Mouse (Mus musculus): ENCODE results near the gene AC109138.7. TPM values are rescaled to one million over a fixed set of nuclear protein-coding genes. Genes with fewer than 3 reads are reported as not detected.

The AC109138.7 gene
- polyA plus RNA-seq, 1 experiment, result not detected

- WGBS, result 60% methylated on average over 9 of the region's 9 CpGs
- Histone ChIP-seq H3K4me1 (ENCODE audit: control insufficient read depth, insufficient read depth, insufficient read length) (peaks cover 50% of the 10 kb centered on the region), H3K27ac (ENCODE audit: insufficient read depth, low read length) (peak overlapping the region; percentile 86), H3K27me3 (ENCODE audit: control insufficient read depth, insufficient read depth, low read length) (no peaks in the 10 kb centered on the region), H3K4me3 (ENCODE audit: extremely low read depth, insufficient read depth, insufficient read length) (no peak overlapping the region), H3K36me3 (ENCODE audit: control insufficient read depth, insufficient read depth, low read length) (no peaks in the 10 kb centered on the region)
- DNase-seq (ENCODE audit: low read depth in 1 of 2, low spot score in 2 of 2), result no peak
- TF ChIP-seq POLR2A (IDR thresholded peaks at IDR 0.05; ENCODE audit: low read depth, low read length) (no peak), CTCF (IDR thresholded peaks at IDR 0.05; ENCODE audit: extremely low read depth, insufficient read depth, insufficient read length, insufficient replicate concordance) (no peak)
These were observed 15.4 kb downstream of the AC109138.7 start for GRCm38 (mm10) chr19:4229451-4230076.

- no peak for DNase-seq (ENCODE audit: low read depth in 1 of 2, low spot score in 2 of 2)
- no peaks in the 10 kb centered on the region for H3K36me3 ChIP-seq (ENCODE audit: control insufficient read depth, insufficient read depth, low read length)
- no peaks in the 10 kb centered on the region for H3K27me3 ChIP-seq (ENCODE audit: control insufficient read depth, insufficient read depth, low read length)
- 46% methylated on average over 8 of the region's 8 CpGs for WGBS
- peaks cover 50% of the 10 kb centered on the region for H3K4me1 ChIP-seq (ENCODE audit: control insufficient read depth, insufficient read depth, insufficient read length)
- H3K4me3 ChIP-seq (ENCODE audit: extremely low read depth, insufficient read depth, insufficient read length), result peak overlapping the region; percentile 21; the same call in 1 of the 2 replicates
- H3K27ac ChIP-seq (ENCODE audit: insufficient read depth, low read length), result peak overlapping the region; percentile 86
- TF ChIP-seq CTCF (IDR thresholded peaks at IDR 0.05; ENCODE audit: extremely low read depth, insufficient read depth, insufficient read length, insufficient replicate concordance) (no peak), POLR2A (IDR thresholded peaks at IDR 0.05; ENCODE audit: low read depth, low read length) (no peak)
These were observed 16.3 kb downstream of the AC109138.7 start for GRCm38 (mm10) chr19:4230415-4230814.

- Histone ChIP-seq H3K27ac (ENCODE audit: insufficient read depth, low read length) (peak within 1 kb of the TSS; percentile 99), H3K4me3 (ENCODE audit: extremely low read depth, insufficient read depth, insufficient read length) (peak within 1 kb of the TSS; percentile 73), H3K36me3 (ENCODE audit: control insufficient read depth, insufficient read depth, low read length) (no peaks in the 10 kb centered on the region), H3K4me1 (ENCODE audit: control insufficient read depth, insufficient read depth, insufficient read length) (peaks cover 50% of the 10 kb centered on the region), H3K27me3 (ENCODE audit: control insufficient read depth, insufficient read depth, low read length) (no peaks in the 10 kb centered on the region)
- no peak for TF ChIP-seq CTCF (IDR thresholded peaks at IDR 0.05; ENCODE audit: extremely low read depth, insufficient read depth, insufficient read length, insufficient replicate concordance)
- peak; percentile 83 for TF ChIP-seq POLR2A (IDR thresholded peaks at IDR 0.05; ENCODE audit: low read depth, low read length)
- peak; percentile 95 to 98 for DNase-seq (ENCODE audit: low read depth in 1 of 2, low spot score in 2 of 2)
- WGBS, result 5% methylated on average over 26 of the region's 26 CpGs
These were observed 17.4 kb downstream of the AC109138.7 start, which contains the start of gene Pold4 for GRCm38 (mm10) chr19:4231253-4232185. Gene Pold4, plus strand, starts transcription at chr19:4231899.

- Histone ChIP-seq H3K36me3 (ENCODE audit: control insufficient read depth, insufficient read depth, low read length) (no peaks in the 10 kb centered on the region), H3K27ac (ENCODE audit: insufficient read depth, low read length) (peak overlapping the region; percentile 99), H3K27me3 (ENCODE audit: control insufficient read depth, insufficient read depth, low read length) (no peaks in the 10 kb centered on the region), H3K4me1 (ENCODE audit: control insufficient read depth, insufficient read depth, insufficient read length) (peaks cover 45% of the 10 kb centered on the region), H3K4me3 (ENCODE audit: extremely low read depth, insufficient read depth, insufficient read length) (peak overlapping the region; percentile 73)
- WGBS, result 4% methylated on average over 2 of the region's 2 CpGs
- DNase-seq (ENCODE audit: low read depth in 1 of 2, low spot score in 2 of 2), result peak; percentile 45 to 63
- TF ChIP-seq POLR2A (IDR thresholded peaks at IDR 0.05; ENCODE audit: low read depth, low read length), result no peak
- no peak for TF ChIP-seq CTCF (IDR thresholded peaks at IDR 0.05; ENCODE audit: extremely low read depth, insufficient read depth, insufficient read length, insufficient replicate concordance)
These were observed 18.0 kb downstream of the AC109138.7 start for GRCm38 (mm10) chr19:4232186-4232572.

GRCm38 (mm10) chr19:4232651-4233050 is 18.5 kb downstream of the AC109138.7 start:
- H3K4me3 ChIP-seq (ENCODE audit: extremely low read depth, insufficient read depth, insufficient read length), result peak overlapping the region; percentile 73
- no peaks in the 10 kb centered on the region for H3K36me3 ChIP-seq (ENCODE audit: control insufficient read depth, insufficient read depth, low read length)
- H3K4me1 ChIP-seq (ENCODE audit: control insufficient read depth, insufficient read depth, insufficient read length), result peaks cover 40% of the 10 kb centered on the region
- WGBS, result 78% methylated on average over 7 of the region's 7 CpGs
- H3K27me3 ChIP-seq (ENCODE audit: control insufficient read depth, insufficient read depth, low read length), result no peaks in the 10 kb centered on the region
- H3K27ac ChIP-seq (ENCODE audit: insufficient read depth, low read length), result peak overlapping the region; percentile 99
- TF ChIP-seq CTCF (IDR thresholded peaks at IDR 0.05; ENCODE audit: extremely low read depth, insufficient read depth, insufficient read length, insufficient replicate concordance), result no peak
- TF ChIP-seq POLR2A (IDR thresholded peaks at IDR 0.05; ENCODE audit: low read depth, low read length), result no peak
- DNase-seq (ENCODE audit: low read depth in 1 of 2, low spot score in 2 of 2), result no peak

GRCm38 (mm10) chr19:4234548-4234947 is 20.4 kb downstream of the AC109138.7 start:
- Histone ChIP-seq H3K27ac (ENCODE audit: insufficient read depth, low read length) (no peak overlapping the region), H3K36me3 (ENCODE audit: control insufficient read depth, insufficient read depth, low read length) (no peaks in the 10 kb centered on the region), H3K4me1 (ENCODE audit: control insufficient read depth, insufficient read depth, insufficient read length) (peaks cover 26% of the 10 kb centered on the region), H3K4me3 (ENCODE audit: extremely low read depth, insufficient read depth, insufficient read length) (no peak overlapping the region), H3K27me3 (ENCODE audit: control insufficient read depth, insufficient read depth, low read length) (no peaks in the 10 kb centered on the region)
- 90% methylated on average over 4 of the region's 4 CpGs for WGBS
- DNase-seq (ENCODE audit: low read depth in 1 of 2, low spot score in 2 of 2), result no peak
- TF ChIP-seq POLR2A (IDR thresholded peaks at IDR 0.05; ENCODE audit: low read depth, low read length) (no peak), CTCF (IDR thresholded peaks at IDR 0.05; ENCODE audit: extremely low read depth, insufficient read depth, insufficient read length, insufficient replicate concordance) (no peak)

All from spleen, adult 2 months (tissue).